Mouse (Mus musculus) gonadal fat pad, adult 2 months (tissue): ENCODE data around the gene Itpr1. TPM values are rescaled to one million over a fixed set of nuclear protein-coding genes. Genes with fewer than 3 reads are reported as not detected.

ENCODE experiments used
- DNase-seq: peaks from one replicate; pipeline ENCODE4 v3.0.0-alpha.2; 2012; ENCODE audit warnings: low read depth
- polyA plus RNA-seq: library from polyadenylated mRNA; depleted of rRNA; stranded (reverse); fragments of >200 nt; gene quantifications from 2 replicates; pipeline ENCODE4 v1.2.3, GENCODE M21; 2012

Itpr1 gene
- polyA plus RNA-seq, 1 experiment = 20.9 TPM

DNA sequence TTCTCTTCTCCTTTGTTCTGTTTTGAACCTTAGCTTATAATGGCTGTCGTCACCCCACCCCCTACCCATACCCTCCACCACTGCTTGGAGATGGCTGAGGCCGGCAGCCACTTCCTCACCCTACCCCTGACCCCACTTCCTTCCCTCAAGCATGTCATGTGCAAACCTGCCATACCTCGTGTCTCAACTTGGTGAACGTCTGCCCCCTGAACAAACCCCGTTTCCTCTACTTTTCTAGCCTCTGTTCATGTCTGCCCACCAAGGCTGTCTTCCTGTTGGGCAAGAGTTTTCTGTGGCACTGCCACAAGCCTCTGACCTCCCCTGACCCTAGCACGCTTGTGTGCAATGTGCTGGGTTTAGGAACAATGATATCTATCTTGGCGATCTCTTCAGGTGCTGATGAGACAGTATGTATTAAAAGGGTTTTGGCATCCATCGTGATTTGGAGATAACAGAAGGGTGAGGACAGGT lies 253.2 kb downstream of the Itpr1 start:
- no peak for DNase-seq

DNA sequence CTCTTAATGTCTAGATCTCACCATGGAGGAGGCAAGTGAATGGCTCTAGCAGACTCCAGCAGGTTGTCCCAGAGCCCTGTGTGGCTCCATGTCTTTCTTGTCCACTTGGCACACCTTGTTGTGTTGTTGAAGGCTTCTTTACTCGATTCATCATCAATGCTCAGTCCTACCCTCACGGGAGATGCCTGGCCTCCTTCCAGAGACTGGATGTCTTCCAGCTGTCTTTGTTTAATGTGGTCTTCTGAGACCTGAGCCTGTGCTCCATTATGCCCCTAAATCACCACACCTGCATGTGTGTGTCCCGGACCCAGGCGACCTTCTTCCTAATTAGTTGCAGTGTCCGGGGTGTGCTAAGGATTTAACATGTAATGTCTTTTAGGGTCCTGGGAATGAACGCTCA lies 254.7 kb downstream of the Itpr1 start:
- no peak for DNase-seq

DNA sequence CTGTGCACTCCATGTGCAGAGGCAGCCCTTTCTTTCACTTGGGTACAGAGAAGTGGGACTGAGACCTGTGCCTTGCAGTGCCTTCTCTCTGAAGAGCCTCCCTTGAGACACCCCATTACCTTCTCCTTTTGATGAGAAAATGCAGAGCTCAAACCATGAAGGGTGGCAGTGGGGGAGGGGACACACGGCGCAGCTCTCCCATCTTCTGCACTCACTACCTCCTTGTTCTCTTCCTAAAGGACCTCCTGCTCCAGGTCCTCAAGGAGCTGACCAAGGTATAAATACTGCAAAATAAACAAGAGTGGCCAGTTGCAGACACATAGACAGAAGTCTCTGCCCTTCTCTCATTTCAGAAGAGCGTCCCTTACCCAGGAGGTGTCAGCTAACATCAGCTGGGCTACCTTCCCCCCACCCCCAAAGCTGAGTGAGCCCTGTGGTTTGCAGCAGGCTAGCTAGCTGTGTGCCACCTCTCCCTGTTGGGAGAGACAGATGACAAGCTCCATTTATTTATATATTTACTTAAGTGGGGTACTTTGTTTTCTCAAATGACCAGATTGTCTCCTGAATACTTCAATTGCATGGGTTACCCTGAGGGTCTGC lies 255.4 kb downstream of the Itpr1 start:
- DNase-seq = no peak

DNA sequence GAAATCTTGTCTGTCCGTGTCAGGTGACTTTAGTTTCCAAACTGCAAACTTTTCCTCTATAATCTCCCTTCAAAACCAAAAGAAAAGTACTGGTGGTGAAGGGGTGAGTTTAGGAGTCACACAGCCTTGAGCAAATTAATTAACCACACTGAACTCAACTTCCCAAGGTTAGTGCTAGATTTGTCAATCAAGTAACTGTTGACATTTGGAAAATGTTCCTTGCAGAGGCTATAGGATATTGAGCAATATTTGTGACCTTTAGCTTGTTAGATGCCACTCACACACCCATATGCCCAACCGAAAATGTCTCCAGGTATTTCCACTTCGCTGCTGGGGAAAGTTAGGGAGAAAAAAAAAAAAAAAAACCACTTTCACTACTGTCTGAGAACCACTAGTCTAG lies 259.0 kb downstream of the Itpr1 start:
- no peak for DNase-seq

DNA sequence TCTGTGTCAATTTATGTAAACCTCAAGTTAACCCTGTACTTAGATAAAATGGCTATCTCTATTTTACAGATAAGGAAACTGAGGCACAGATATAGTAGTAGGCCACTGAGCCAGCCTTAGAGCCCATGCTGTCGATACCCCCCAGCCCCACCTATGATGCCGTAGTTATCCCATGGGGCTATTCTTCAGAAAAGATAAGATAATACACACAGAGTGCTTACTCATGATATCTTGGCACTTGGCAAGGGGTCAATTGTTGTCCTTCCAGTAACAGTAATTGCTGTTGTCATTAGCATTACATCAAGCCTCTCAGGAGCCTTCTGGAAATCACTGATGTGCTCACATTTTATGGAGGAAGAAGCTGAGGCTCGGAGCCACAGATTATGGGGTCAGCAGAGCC lies 259.9 kb downstream of the Itpr1 start:
- no peak for DNase-seq

DNA sequence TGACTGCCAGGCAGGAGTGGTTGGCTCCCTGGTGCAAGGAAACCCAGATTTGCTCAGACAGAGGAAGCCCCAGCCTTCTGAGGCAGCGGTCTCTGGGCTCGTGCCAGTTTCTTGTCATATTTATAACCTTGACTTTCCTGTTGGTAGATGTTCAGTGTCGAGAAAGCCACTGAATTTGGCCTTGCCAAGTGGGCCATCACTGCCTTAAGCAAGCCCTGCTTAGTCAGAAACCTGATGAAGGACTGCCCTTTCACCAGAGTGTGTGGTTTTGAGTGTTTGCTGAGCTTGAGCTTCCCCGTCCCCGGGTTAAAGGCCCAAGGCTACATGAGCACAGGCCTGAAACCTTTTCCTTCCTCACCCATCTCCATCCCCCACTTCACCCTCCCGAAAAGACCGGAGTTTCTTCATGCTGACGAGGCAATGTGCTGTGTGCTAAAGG lies 263.9 kb downstream of the Itpr1 start:
- DNase-seq = no peak

DNA sequence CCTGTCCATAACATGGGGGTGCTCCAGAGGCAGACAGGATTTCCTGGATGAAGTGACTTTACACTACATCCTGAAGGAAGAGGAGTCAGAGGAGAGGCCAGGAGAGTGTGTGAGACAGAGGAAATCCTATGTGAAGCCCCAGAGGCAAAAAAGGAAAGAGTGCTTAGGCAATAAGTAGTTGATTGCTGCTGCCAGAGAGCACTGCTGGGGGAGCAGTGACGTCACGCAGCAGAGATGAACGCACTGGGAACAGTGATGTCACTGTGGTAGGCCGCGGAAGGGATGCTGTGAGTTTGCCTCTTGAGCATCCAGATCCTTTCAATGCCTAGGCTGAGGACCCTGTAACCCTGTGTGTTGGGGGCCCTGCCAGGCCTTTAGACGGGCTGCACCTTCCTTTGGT lies 264.7 kb downstream of the Itpr1 start:
- no peak for DNase-seq

DNA sequence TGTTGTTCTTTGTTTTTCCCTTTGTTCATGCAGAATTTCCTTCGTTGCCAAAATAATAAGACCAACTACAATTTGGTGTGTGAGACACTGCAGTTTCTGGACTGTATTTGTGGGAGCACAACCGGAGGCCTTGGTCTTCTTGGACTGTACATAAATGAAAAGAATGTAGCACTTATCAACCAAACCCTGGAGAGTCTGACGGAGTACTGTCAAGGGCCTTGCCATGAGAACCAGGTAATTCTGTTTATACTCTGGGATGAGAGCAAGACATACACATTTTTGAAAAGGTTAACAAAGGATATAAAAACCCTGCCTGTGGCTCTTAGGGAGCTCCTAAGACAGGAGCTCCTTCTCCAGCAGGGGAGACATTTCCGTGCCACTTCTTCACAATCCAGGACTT lies 268.3 kb downstream of the Itpr1 start:
- no peak for DNase-seq

DNA sequence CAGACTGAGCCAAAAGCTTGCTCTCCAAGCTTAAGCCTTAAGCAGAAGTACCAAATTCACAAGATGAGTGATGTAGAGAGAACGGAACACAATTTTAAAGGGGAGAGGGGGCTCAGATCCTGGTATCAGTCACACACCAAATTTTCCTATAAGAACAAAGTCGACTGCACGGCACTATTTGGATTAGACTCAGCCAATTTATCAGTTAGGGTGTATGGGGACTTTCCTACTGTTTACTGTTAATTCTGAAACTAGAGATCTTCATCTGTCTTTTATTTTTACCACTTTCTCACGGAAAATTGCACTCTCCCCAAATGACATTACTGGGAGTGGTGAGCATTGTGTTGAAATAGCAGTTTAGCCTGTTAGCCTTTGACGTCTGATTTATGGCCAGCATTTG lies 269.6 kb downstream of the Itpr1 start:
- no peak for DNase-seq

DNA sequence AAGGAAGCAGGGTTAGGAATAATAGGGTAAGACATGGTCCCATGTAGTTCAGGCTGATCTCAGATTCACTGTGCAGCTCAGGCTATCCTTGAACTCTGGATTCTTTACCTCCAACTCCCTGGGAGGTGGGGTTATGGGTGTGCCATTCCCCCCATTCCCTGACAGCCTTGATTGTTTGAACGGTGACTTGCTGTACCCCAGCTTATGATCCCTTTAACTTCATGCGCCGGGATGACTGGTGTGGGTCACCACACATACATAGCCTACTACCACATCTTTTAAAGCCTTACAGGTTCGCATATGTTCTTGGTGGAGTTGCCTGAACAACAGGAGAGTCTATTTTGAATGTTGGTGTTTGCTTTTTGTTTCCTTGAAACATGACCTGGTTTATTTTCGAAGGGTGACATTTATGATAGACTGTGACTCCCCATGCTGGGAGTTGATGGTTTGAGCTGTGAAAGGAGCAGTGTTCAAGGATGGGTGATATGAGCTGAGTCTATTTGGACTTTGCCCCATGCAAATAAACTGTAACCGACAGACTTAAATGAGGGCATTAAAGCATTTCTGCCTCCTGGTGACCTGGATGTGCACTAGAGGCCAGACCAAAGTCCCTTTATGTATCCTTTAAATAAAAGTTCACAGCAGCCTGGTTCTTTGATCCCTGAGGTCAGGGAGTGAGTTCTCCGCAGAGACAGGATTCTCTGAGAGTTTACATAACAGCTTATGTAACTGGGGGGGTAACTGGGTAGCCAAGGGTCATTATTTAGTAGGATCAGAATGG lies 273.5 kb downstream of the Itpr1 start:
- no peak for DNase-seq

DNA sequence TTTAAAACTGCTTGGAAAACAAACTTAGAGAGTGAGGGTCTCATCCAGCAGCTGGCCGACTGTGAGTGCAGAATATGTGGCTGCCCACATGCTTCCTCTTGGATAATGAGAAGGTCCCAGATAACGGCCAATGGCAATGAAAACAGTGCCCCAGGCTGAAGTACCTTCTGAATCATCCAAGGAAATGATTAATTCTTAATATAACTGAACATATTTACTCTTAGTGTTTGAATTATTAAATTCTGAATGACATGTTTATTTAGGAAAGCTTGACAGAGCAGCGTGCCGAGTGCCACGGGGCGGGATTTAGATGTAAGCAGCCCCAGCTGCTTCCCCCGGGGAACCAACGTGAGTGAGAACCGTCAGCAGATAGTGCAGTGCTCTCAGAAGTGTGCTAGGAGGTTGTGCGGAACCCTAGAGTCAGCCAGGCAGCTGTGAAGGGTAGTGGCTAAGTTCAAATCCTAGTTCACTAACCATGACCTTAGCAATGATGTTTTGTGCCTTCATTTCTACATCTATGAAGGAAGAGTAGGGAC lies 274.5 kb downstream of the Itpr1 start:
- DNase-seq = no peak

DNA sequence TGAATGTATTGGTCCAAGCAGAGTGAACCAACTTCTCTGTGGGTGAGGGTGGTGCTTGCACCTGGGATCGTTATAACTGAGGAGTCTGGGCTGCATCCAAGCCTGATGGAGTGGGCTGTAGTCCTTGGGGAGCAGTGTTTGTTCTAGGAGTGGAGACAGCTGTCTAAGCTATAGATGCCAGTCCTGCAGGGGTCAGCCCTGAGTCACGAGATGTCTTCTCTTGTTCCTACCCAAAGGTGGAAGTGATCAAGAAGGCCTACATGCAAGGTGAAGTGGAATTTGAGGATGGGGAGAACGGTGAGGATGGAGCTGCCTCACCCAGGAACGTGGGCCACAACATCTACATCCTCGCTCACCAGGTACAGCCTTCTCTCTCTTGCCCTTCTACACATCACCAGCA lies 275.4 kb downstream of the Itpr1 start:
- DNase-seq = no peak

DNA sequence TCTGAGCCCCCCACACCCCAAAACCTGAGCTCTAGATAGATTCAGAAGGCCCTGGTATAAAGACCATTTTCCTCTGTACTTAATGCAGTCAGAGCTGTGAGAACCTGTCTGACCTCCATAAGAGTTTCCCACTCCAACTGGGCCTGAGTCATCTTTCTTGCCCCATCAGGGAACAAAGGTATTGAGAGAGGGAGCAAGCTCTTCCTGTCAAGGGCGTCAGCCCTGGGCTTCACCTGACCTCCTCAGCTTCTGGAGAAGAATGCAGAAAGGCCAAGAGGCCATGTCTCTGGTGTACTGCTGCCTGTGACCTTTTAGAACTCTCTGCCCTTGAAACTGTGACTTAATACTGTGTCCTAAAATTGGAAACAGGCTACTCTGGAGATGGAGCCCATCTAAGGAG lies 279.1 kb downstream of the Itpr1 start:
- DNase-seq = no peak

DNA sequence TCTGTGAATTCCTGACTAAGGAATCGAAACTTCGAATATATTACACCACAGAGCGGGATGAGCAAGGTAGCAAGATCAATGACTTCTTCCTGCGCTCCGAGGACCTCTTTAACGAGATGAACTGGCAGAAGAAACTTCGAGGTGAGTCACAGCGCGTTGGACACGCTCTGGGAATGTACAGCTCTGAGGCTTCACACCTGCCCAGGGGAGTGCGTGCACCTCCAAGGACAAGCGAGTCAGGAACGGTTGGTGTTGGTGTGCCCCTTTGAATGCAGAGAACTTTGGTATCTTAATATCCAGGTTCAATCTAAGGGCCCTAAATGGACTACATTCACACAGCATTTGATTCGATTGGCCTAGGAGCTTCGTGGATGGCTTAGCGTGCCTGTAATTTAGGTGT lies 280.9 kb downstream of the Itpr1 start:
- no peak for DNase-seq

DNA sequence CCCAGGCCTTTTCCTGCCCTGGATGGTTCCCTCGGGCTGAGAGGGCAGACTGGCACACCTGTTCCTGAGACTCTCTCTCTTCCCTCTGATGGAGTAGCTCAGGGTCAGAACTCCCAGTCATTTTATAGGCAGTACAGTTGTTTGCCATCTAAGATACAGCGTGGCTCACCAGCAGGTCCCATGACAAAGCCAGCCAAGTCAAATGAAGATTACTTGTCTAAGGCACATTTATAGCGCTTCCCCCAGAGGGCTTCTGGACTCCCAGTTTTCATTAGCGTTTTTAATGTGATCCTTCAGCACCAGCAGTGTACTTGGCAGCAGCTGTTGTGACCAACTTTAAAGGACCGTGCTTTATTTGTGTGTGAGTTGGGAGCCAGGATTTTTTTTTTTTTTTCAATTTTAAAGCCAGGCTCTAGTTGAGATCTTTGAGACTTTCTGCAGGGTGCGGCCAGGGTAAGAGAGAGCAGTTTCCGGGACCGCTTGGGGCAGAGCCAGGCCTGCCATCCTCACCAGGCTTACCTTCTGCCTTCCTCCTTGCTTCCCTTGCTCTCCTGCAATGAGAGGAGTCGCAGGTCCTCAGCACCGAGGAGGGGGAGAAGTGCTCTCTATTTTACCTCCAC lies 281.4 kb downstream of the Itpr1 start:
- DNase-seq = no peak

DNA sequence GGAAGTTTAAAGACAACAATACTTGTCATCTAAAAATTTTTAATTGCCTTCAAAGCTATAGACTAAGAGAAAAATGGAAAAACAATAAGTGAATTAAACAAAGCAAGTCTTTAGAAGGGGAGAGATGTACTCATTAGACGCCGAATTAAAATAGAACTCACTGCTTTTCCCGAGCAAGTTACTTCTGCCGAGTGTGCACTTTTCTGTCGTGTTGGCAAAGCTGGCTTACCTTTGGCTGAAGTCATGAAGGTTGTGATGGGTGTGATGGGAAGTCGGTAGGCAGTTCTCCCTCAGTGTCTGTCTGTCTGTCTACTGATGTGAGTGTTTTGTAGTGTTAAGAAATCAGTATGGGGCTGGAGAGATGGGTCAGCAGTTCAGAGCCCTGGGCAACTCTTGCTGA lies 282.1 kb downstream of the Itpr1 start:
- DNase-seq = no peak

DNA sequence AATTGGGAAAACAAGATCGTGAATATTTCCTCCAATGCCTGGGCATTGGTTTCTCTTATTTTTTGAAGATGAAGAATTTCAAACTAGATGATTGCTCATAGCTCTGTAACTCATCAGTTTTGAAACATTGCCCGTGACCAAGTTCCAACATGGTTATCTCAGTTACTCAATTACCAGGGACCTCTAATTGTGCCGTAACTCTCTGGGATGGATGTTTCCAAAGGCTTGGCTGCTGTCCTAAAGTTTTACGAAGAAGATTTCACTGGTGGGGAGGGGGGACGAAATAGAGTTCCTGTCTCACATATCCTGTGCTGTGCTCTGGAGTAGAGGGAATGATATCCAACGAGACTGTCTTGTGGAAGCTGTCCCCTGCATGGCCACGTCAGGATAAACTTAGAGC lies 285.2 kb downstream of the Itpr1 start:
- no peak for DNase-seq

DNA sequence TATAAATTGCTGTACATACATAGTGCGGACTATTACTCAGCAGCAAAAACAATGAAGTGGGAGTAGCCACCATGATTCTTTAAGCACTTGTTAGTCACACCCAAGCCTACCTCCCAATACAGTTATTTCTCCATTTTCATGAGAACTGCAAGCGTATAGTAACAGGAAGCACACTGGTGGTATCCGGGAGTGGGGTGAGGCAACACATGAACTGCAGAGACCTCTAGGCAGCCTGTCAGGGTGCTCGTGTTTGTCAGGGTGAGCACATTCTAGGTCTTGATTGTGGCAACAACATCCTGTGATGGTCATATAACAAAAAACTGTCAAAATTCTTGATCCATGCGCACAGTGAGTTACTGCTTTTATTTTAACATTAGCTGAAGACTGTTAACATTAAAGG lies 290.8 kb downstream of the Itpr1 start:
- no peak for DNase-seq

DNA sequence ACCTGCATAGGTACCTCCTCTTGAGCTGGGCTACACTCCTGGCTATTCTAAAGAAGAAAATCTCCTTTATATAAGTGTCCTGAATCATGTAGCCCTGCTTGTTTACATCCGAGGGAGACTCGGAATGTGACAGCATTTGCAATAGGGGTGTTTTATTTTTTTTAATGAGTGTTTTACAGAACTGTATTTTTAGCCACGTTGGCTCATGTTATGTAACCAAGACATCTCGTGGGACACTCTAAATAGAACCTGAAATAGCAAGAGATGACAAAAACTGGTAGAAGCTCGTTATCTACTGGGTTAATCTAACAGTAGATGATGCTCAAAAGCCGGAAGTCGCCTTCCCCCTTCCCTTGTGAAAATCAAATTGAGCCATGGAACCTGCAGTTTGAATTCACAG lies 291.8 kb downstream of the Itpr1 start:
- no peak for DNase-seq

DNA sequence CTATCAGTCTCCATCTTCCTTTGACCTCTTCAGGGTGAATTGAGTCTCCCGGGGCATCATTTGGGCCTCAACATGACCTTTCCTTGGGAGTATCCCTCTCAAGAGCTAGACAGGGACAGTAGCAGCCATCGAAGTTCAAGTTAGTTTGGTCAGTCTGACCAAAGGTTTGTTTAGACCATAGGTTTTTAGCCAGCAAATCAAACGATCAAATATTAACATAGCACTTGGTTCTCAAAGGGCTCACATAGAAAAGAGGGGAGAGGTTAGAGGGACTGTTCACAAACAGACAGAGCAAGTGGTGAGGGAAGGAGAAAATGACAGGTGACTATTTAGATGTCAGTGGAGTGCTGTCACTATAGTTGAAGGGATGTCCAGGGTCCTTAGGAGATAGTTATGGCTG lies 293.3 kb downstream of the Itpr1 start:
- no peak for DNase-seq

DNA sequence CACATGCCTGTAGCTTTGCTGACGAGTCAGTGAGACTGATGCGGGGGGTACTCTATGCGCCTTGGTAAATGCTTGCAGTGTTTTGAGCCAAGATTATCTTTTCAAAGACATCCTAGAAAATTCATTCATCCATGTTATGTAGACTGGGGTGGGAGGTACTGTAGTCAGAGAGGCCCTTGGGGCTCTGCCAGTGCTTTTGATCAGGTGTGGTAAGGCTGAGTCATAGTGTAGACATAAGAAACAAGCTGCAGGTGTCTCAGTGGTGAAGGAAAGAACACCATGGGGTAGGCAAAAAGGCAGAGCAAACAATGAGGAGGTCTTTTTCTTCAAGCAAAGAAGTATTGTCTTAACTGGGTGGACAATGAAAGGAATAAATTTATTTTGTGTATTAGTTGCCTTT lies 294.4 kb downstream of the Itpr1 start:
- DNase-seq = no peak

DNA sequence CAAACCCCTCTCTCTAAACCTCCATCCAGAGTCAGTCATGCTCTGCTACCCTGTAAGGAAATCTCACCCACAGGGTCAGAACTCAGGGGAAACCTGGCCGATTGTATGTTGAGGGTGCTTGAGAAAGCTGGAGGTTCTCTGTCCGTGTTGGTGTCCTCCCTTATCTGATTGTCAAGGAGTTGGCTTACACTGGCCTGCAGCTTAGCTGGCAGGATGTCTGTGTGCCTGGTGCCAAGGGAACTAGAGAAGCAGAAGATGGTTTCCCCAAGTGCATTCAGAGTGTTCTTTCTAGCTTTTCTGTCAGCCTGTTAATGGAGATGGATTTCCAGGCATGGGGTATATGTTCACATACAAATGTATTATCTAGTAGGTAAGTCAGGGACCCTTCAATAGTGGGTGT lies 296.4 kb downstream of the Itpr1 start:
- no peak for DNase-seq

DNA sequence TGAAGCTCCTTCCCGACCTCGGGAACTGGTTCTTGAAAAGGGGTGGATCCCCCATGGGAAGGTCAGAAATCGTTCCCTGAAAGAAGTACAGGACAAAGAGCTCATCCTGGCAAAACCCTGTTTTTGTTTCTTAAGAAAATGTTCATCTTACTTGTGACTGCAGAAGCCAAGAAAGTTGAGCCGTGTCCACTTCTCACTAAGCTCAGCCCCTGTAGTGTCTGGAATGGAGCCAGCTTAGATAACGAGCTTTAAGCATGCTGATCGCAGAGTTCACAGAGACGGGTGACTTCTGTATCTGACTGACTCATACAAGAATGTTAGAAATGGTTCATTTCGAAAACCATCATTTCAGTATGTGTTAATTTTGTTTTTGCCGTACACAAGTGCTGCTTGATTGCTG lies 297.2 kb downstream of the Itpr1 start:
- no peak for DNase-seq
